Mouse (Mus musculus): ENCODE measurements around the gene Scrn2.

- TF ChIP-seq MYOD1 (IDR thresholded peaks at IDR 0.05; ENCODE audit: control insufficient read depth, insufficient read length, low read depth) (no peak), CTCF (IDR thresholded peaks at IDR 0.05; ENCODE audit: control insufficient read depth, insufficient read depth, insufficient read length) (no peak), USF1 (IDR thresholded peaks at IDR 0.05; ENCODE audit: low read depth) (no peak), CEBPB (IDR thresholded peaks at IDR 0.05; ENCODE audit: low read depth) (no peak), FOSL1 (IDR thresholded peaks at IDR 0.05; ENCODE audit: insufficient read depth, low read length, poor library complexity, severe bottlenecking) (no peak), MAX (IDR thresholded peaks at IDR 0.05) (no peak), MYOG (IDR thresholded peaks at IDR 0.05; ENCODE audit: control insufficient read depth, extremely low read depth, insufficient read length) (no peak)
Observed at GRCm38 (mm10) chr11:97044902-97045301, 15.2 kb downstream of the Scrn2 start.

Measured in C2C12 (cell line).